Mouse (Mus musculus) G1E-ER4 (cell line): ENCODE measurements around the gene Chtop. TPM values are rescaled to one million over a fixed set of nuclear protein-coding genes. Genes with fewer than 3 reads are reported as not detected.

Experiments
- GATA1 ChIP-seq: IDR thresholded peaks from one replicate; pipeline ENCODE4 v1.8.0; 2012; ENCODE audit warnings: low read length, inconsistent platforms
- polyA plus RNA-seq: library from polyadenylated mRNA; stranded (reverse); fragments of >175 nt; gene quantifications from 2 replicates; pipeline ENCODE4 v1.2.3, GENCODE M21; 2012

Gene Chtop
- polyA plus RNA-seq, 1 experiment, result 144 TPM

GRCm38 (mm10) chr3:90488576-90488975 is 20.7 kb downstream of the Chtop start:
- TF ChIP-seq GATA1, result no peak

GRCm38 (mm10) chr3:90486998-90487397 is 22.3 kb downstream of the Chtop start:
- no peak for TF ChIP-seq GATA1

GRCm38 (mm10) chr3:90475831-90476611 is 33.3 kb downstream of the Chtop start, which contains the start of gene Ilf2:
TSS of gene Ilf2 (plus strand) at chr3:90476126.
- TF ChIP-seq GATA1, result no peak

GRCm38 (mm10) chr3:90475151-90475830 is 34.0 kb downstream of the Chtop start:
- no peak for TF ChIP-seq GATA1

GRCm38 (mm10) chr3:90472213-90472612 is 37.1 kb downstream of the Chtop start:
- no peak for TF ChIP-seq GATA1

- no peak for TF ChIP-seq GATA1
Measured at GRCm38 (mm10) chr3:90467618-90468300, 41.5 kb downstream of the Chtop start.

GRCm38 (mm10) chr3:90466311-90466766 is 43.0 kb downstream of the Chtop start:
- TF ChIP-seq GATA1, result no peak

GRCm38 (mm10) chr3:90465686-90466310 is 43.5 kb downstream of the Chtop start, which contains the start of gene Npr1:
TSS of gene Npr1 (minus strand) at chr3:90465866.
- TF ChIP-seq GATA1, result no peak

- TF ChIP-seq GATA1, result no peak
Measured at GRCm38 (mm10) chr3:90465081-90465685, 44.1 kb downstream of the Chtop start.

GRCm38 (mm10) chr3:90464552-90465080 is 44.7 kb downstream of the Chtop start:
- TF ChIP-seq GATA1, result no peak

- TF ChIP-seq GATA1, result no peak
Measured at GRCm38 (mm10) chr3:90462579-90462978, 46.7 kb downstream of the Chtop start.

- TF ChIP-seq GATA1, result no peak
Measured at GRCm38 (mm10) chr3:90461935-90462334, 47.4 kb downstream of the Chtop start.

GRCm38 (mm10) chr3:90460315-90460714 is 49.0 kb downstream of the Chtop start:
- TF ChIP-seq GATA1, result no peak

GRCm38 (mm10) chr3:90459727-90460126 is 49.6 kb downstream of the Chtop start:
- TF ChIP-seq GATA1, result no peak

- TF ChIP-seq GATA1, result no peak
Measured at GRCm38 (mm10) chr3:90454931-90455330, 54.4 kb downstream of the Chtop start.
